Mouse (Mus musculus) CH12.LX (cell line): ENCODE data around the gene Pth1r. TPM values are rescaled to one million over a fixed set of nuclear protein-coding genes. Genes with fewer than 3 reads are reported as not detected.

ENCODE experiments used
- DNase-seq: peaks from one replicate; pipeline ENCODE4 v3.0.0-alpha.2; 2013; ENCODE audit errors: extremely low read depth
- H3K27ac ChIP-seq: 2 replicates; pipeline ENCODE4 v1.5.1; 2012; ENCODE audit warnings: low read depth, mild to moderate bottlenecking, control low read depth, moderate library complexity; ENCODE audit not compliant: insufficient read depth
- H3K27me3 ChIP-seq: replicated peaks from 2 replicates; pipeline ENCODE3; 2012; ENCODE audit warnings: inconsistent platforms
- H3K36me3 ChIP-seq, 2 experiments: replicated peaks in 1 of 2; 2 replicates each; pipeline versions ENCODE3 to v1.6.1; 2012; ENCODE audit warnings: inconsistent platforms in 1 of 2, low read length in 1 of 2, mild to moderate bottlenecking in 1 of 2, mixed read lengths in 1 of 2, moderate library complexity in 1 of 2; ENCODE audit not compliant: control insufficient read depth in 1 of 2, insufficient read depth in 1 of 2
- H3K4me1 ChIP-seq, 2 experiments: 2 replicates each; pipeline ENCODE4 v1.6.1; 2012; ENCODE audit warnings: inconsistent platforms in 1 of 2, moderate library complexity in 1 of 2; ENCODE audit not compliant: insufficient read depth in 2 of 2, control insufficient read depth in 1 of 2
- H3K4me2 ChIP-seq: 2 replicates; pipeline ENCODE4 v1.6.1; 2012; ENCODE audit warnings: low read depth, mild to moderate bottlenecking, control low read depth; ENCODE audit not compliant: poor library complexity, insufficient read depth, severe bottlenecking
- H3K4me3 ChIP-seq, 3 experiments: fragments of 150-350 bp in 1 of 3; sonication (generic) in 1 of 3; replicated peaks in 1 of 3; 2 replicates each; pipeline versions ENCODE3 to v1.5.1; 2011 to 2012; ENCODE audit warnings: low read depth in 2 of 3, low read length in 2 of 3, mild to moderate bottlenecking in 2 of 3, moderate library complexity in 2 of 3, control low read depth in 1 of 3, improper control_type of control experiment in 1 of 3, inconsistent platforms in 1 of 3, mixed read lengths in 1 of 3; ENCODE audit not compliant: poor library complexity in 1 of 3
- H3K79me2 ChIP-seq: replicated peaks from 2 replicates; pipeline ENCODE4 v1.6.1; 2012; ENCODE audit warnings: mild to moderate bottlenecking, moderate library complexity; ENCODE audit not compliant: control insufficient read depth, poor library complexity, insufficient read depth, severe bottlenecking; ENCODE audit errors: extremely low read depth
- H3K9ac ChIP-seq: 2 replicates; pipeline ENCODE4 v1.6.1; 2012; ENCODE audit warnings: low read depth, mild to moderate bottlenecking, control low read depth, moderate library complexity; ENCODE audit not compliant: insufficient read depth
- H3K9me3 ChIP-seq: replicated peaks from 2 replicates; pipeline ENCODE3; 2012; ENCODE audit warnings: low read length, inconsistent platforms, mixed read lengths
- CTCF ChIP-seq, 2 experiments: IDR thresholded peaks in 1 of 2; conservative IDR thresholded peaks in 1 of 2; 2 replicates each; pipeline ENCODE4 v1.5.1; 2011 to 2012; ENCODE audit warnings: low read depth in 2 of 2, low read length in 2 of 2, improper control_type of control experiment in 1 of 2, inconsistent platforms in 1 of 2, mild to moderate bottlenecking in 1 of 2, moderate library complexity in 1 of 2
- E2F4 ChIP-seq: IDR thresholded peaks from 2 replicates; pipeline ENCODE4 v1.6.1; 2011; ENCODE audit warnings: low read depth, low read length, improper control_type of control experiment; ENCODE audit not compliant: insufficient replicate concordance
- EP300 ChIP-seq: IDR thresholded peaks from 2 replicates; pipeline ENCODE4 v1.6.1; 2011; ENCODE audit warnings: low read length, improper control_type of control experiment
- HCFC1 ChIP-seq: IDR thresholded peaks from 2 replicates; pipeline ENCODE4 v1.6.1; 2012; ENCODE audit warnings: low read depth, mild to moderate bottlenecking, inconsistent platforms, low read length, improper control_type of control experiment
- IRF4 ChIP-seq: IDR thresholded peaks from 2 replicates; pipeline ENCODE4 v1.6.1; 2014; ENCODE audit warnings: low read depth, mild to moderate bottlenecking, inconsistent platforms, low read length, improper control_type of control experiment
- JUN ChIP-seq: IDR thresholded peaks from 2 replicates; pipeline ENCODE4 v1.6.1; 2011; ENCODE audit warnings: low read depth, mild to moderate bottlenecking, low read length, improper control_type of control experiment, moderate library complexity; ENCODE audit not compliant: insufficient read depth
- KAT2A ChIP-seq: IDR thresholded peaks from 2 replicates; pipeline ENCODE4 v1.6.1; 2012; ENCODE audit warnings: low read length, improper control_type of control experiment, inconsistent platforms; ENCODE audit not compliant: insufficient replicate concordance
- MAX ChIP-seq: IDR thresholded peaks from 2 replicates; pipeline ENCODE4 v1.6.1; 2011; ENCODE audit warnings: low read length, improper control_type of control experiment
- MXI1 ChIP-seq: IDR thresholded peaks from 2 replicates; pipeline ENCODE4 v1.6.1; 2011; ENCODE audit warnings: mild to moderate bottlenecking, low read depth, low read length, improper control_type of control experiment
- NELFE ChIP-seq: IDR thresholded peaks from 2 replicates; pipeline ENCODE4 v1.6.1; 2011; ENCODE audit warnings: low read depth, low read length, improper control_type of control experiment
- NRF1 ChIP-seq: IDR thresholded peaks from 2 replicates; pipeline ENCODE4 v1.6.1; 2014; ENCODE audit warnings: low read depth, mild to moderate bottlenecking, inconsistent platforms, low read length, improper control_type of control experiment, moderate library complexity
- PAX5 ChIP-seq: IDR thresholded peaks from 2 replicates; pipeline ENCODE4 v1.6.1; 2012; ENCODE audit warnings: low read length, inconsistent platforms, mixed read lengths
- POLR2A ChIP-seq: IDR thresholded peaks from 2 replicates; pipeline ENCODE4 v1.6.1; 2011; ENCODE audit warnings: low read depth, mild to moderate bottlenecking, improper control_type of control experiment, low read length
- POLR2AphosphoS2 ChIP-seq: IDR thresholded peaks from 2 replicates; pipeline ENCODE4 v1.6.1; 2011; ENCODE audit warnings: low read depth, low read length, improper control_type of control experiment
- RAD21 ChIP-seq: IDR thresholded peaks from 2 replicates; pipeline ENCODE4 v1.6.1; 2011; ENCODE audit warnings: low read depth, mild to moderate bottlenecking, low read length, improper control_type of control experiment, moderate library complexity
- SIN3A ChIP-seq: IDR thresholded peaks from 2 replicates; pipeline ENCODE4 v1.6.1; 2012; ENCODE audit warnings: low read length, improper control_type of control experiment, inconsistent platforms
- SMC3 ChIP-seq: IDR thresholded peaks from 2 replicates; pipeline ENCODE4 v1.6.1; 2011; ENCODE audit warnings: low read depth, low read length, improper control_type of control experiment
- TBP ChIP-seq: conservative IDR thresholded peaks from 2 replicates; pipeline ENCODE4 v1.6.1; 2011; ENCODE audit warnings: low read depth, low read length, improper control_type of control experiment
- UBTF ChIP-seq: IDR thresholded peaks from 2 replicates; pipeline ENCODE4 v1.6.1; 2012; ENCODE audit warnings: low read depth, mild to moderate bottlenecking, inconsistent platforms, low read length, improper control_type of control experiment, moderate library complexity
- USF1 ChIP-seq: IDR thresholded peaks from 2 replicates; pipeline ENCODE4 v1.6.1; 2014; ENCODE audit warnings: low read depth, mild to moderate bottlenecking, inconsistent platforms, low read length, improper control_type of control experiment
- USF2 ChIP-seq: conservative IDR thresholded peaks from 2 replicates; pipeline ENCODE4 v1.6.1; 2011; ENCODE audit warnings: low read depth, low read length, improper control_type of control experiment
- ZKSCAN1 ChIP-seq: IDR thresholded peaks from 2 replicates; pipeline ENCODE4 v1.6.1; 2012; ENCODE audit warnings: low read depth, inconsistent platforms, low read length, improper control_type of control experiment, borderline replicate concordance
- ZNF384 ChIP-seq: IDR thresholded peaks from 2 replicates; pipeline ENCODE4 v1.6.1; 2012; ENCODE audit warnings: low read depth, low read length, improper control_type of control experiment, inconsistent platforms
- dilution Hi-C: fragments of 300-500 bp; cut with MboI; formaldehyde crosslinking; loops from 2 replicates; pipeline ENCODE4 v1.14.3; 2020; ENCODE audit warnings: low sequenced_read_pairs; ENCODE audit not compliant: extremely low pct_unique_long_range_greater_than_20kb, extremely low pct_ligation_motif_present
- in situ Hi-C: fragments of 300-500 bp; cut with MboI; formaldehyde crosslinking; loops from 3 replicates; pipeline ENCODE4 v1.14.3; 2019; ENCODE audit warnings: low sequenced_read_pairs, low pct_ligation_motif_present, low pct_unique_long_range_greater_than_20kb, mixed read lengths
- polyA plus RNA-seq: library from polyadenylated mRNA; unstranded; fragments of >175 nt; gene quantifications from 2 replicates; pipeline ENCODE4 v1.2.1, GENCODE M21; 2012; ENCODE audit warnings: low read depth; ENCODE audit not compliant: insufficient read length
- total RNA-seq, 2 experiments: library from RNA; depleted of rRNA; stranded (reverse); fragments of 300-350 nt in 1 of 2; fragments of >200 nt in 1 of 2; gene quantifications; 2 replicates each; pipeline ENCODE4 v1.2.3; 2012 to 2014

The Pth1r gene
- total and polyA plus RNA-seq, 3 experiments = 0.10 to 0.76 TPM; not detected in 1

- Histone ChIP-seq H3K4me1 (peaks cover 4 to 27% of the 10 kb centered on the region in 2 experiments), H3K27me3 (peaks cover 48% of the 10 kb centered on the region), H3K9ac (peak overlapping the region; percentile 12; the same call in 1 of the 2 replicates), H3K4me3 (peak overlapping the region; percentile 28 to 45 (median 39)), H3K27ac (no peak overlapping the region), H3K4me2 (peak overlapping the region; percentile 88), H3K79me2 (no peaks in the 10 kb centered on the region), H3K36me3 (no peaks in the 10 kb centered on the region), H3K9me3 (peaks cover 1% of the 10 kb centered on the region)
- dilution Hi-C loops = no loop called here
- in situ Hi-C loops = no loop called here
- DNase-seq = no peak
- no peak for TF ChIP-seq MAX
- TF ChIP-seq POLR2AphosphoS2 = no peak
- TF ChIP-seq NELFE = peak; percentile 3; the same call in 1 of the 2 replicates
- TF ChIP-seq NRF1 = no peak
- no peak for TF ChIP-seq UBTF
Measured at GRCm38 (mm10) chr9:110733102-110733501, 13.8 kb downstream of the Pth1r start.

DNA sequence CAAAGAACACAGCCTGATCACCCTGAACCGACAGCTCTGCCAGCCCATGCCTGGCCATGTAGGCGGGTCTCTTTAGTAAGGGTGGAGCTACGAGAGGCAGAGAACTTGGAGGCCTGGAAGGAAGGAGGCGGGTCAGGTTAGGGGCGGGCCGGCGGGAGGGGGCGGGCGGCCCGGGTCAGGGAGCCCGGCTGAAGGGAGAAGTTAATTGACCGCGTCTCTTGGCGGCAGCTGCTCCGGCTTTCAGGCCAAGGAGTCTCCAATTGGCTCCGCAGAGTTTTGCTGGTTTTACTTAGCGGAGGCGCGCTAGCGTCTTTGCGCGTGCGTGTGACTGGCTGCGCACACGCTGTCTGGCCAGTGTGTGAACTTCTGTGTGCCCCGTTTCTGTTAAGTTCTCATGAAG is 14.3 kb downstream of the Pth1r start:
- in situ Hi-C loops (no loop called here), dilution Hi-C loops (no loop called here)
- TF ChIP-seq SIN3A = no peak
- no peak for TF ChIP-seq ZNF384
- TF ChIP-seq USF1 = no peak
- no peak for TF ChIP-seq SMC3
- TF ChIP-seq POLR2AphosphoS2 = no peak
- no peak for TF ChIP-seq HCFC1
- no peak for TF ChIP-seq JUN
- no peak for TF ChIP-seq KAT2A
- TF ChIP-seq NELFE = peak; percentile 49; the same call in 1 of the 2 replicates
- TF ChIP-seq TBP = no peak
- no peak for TF ChIP-seq ZKSCAN1
- peak; percentile 62 for TF ChIP-seq POLR2A
- no peak for TF ChIP-seq IRF4
- no peak for TF ChIP-seq E2F4
- no peak for TF ChIP-seq USF2
- TF ChIP-seq PAX5 = no peak
- TF ChIP-seq EP300 = no peak
- no peak for TF ChIP-seq MXI1
- TF ChIP-seq CTCF (conservative IDR thresholded peaks at IDR 0.05 in 1 of 2, IDR thresholded peaks at IDR 0.05 in 1 of 2; ENCODE audit: low read depth in 2 of 2, low read length in 2 of 2) = no peak
- TF ChIP-seq RAD21 = no peak
- peak; percentile 84 for TF ChIP-seq NRF1
- Histone ChIP-seq H3K4me2 (peak overlapping the region; percentile 88), H3K79me2 (no peaks in the 10 kb centered on the region), H3K27me3 (peaks cover 47% of the 10 kb centered on the region), H3K4me3 (peak overlapping the region; percentile 28 to 45 (median 39)), H3K4me1 (peaks cover 8 to 32% of the 10 kb centered on the region in 2 experiments), H3K27ac (no peak overlapping the region), H3K36me3 (no peaks in the 10 kb centered on the region), H3K9me3 (no peaks in the 10 kb centered on the region), H3K9ac (peak overlapping the region; percentile 12; the same call in 1 of the 2 replicates)
- DNase-seq = peak; percentile 83
